Mouse (Mus musculus) stomach, postnatal 0 days (tissue): Measurements from ENCODE around the gene Nr4a1.

ENCODE experiments used
- CTCF ChIP-seq: IDR thresholded peaks from 2 replicates; pipeline ENCODE4 v1.5.1; 2016; ENCODE audit warnings: antibody characterized with exemption, low read depth, mild to moderate bottlenecking, moderate library complexity
- EP300 ChIP-seq: optimal IDR thresholded peaks from 2 replicates; pipeline ENCODE3; 2016; ENCODE audit warnings: antibody characterized with exemption

DNA sequence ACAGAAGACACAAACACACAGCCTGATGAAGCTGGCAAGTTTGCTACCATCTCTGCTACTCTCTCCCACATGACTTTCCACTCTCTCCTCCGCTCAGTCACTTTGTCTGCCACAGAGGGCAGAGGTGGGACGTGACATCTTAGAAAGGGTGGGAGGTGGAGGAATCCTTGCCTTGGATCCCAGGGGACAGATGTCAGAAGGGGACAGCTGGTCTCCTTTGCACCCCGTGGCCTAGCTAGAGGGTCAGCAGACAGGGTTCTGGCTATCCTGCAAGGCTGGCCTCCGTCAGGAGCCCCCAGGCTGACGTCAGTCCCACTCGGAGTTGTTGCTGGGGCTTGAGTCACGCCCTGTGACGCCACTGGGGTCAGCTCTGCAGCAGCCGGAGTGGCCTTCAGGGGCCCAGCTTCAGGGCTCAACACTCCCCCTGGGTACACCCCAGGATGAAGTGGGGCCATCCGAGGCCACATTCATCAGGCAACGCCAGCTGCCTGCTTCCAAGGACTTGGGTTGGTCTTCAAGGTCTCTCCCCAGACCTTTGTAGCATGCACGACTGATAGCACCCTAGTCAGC lies 25.4 kb downstream of the Nr4a1 start:
- no peak for TF ChIP-seq CTCF
- no peak for TF ChIP-seq EP300
